ENCODE assay signal across 17 mouse cellular contexts in the genomic region with DNA sequence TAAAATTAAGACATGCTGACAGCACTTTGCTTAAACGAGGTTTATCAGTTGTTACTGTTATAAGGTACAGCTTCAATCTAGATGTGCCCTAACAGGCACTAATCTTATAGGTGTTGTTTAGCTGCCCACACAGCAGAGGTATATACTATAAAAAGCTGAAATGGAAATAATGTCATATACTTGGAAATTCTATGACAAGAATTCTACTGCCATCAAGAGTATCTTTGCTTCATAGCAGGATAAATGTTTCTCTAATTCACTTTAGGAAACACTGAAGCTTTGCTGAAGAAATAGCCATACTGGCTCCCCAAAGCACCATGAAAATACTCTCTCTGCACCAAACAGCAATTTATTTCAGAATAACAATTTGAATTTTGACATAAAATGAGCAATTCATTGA.
DNase-seq lines count a peak whose midpoint lies in the region; ATAC-seq lines count a peak whose summit lies in the region.
"Had no signal": no experiment of that assay in that cellular context is flagged by ENCODE, and none has a peak within 500 bp of the region (broad histone marks: within the 10 kb centered on the region; RNA-seq: fewer than 3 reads in every experiment).

No protein-coding gene starts in this region.

- DNase-seq in frontal cortex, adult 2 months (ENCODE audit: extremely low spot score in 1 of 2, low spot score in 1 of 2): no peak
- DNase-seq in left cerebral cortex, adult 11 months (ENCODE audit: low spot score): peak; percentile 0
- no peak for DNase-seq in left cerebral cortex, adult 8-10 months (ENCODE audit: low spot score in 2 of 2)
- peak; percentile 7 for DNase-seq in brain, adult 2 months (ENCODE audit: low read depth, low spot score)
- peak; percentile 16 for DNase-seq in telencephalon, adult 2 months (ENCODE audit: low read depth, low spot score)
- DNase-seq: adrenal gland, postnatal 14 days; cerebellum, adult 2 months; cerebellum, postnatal 10 days; embryo, embryonic 11 days; gastrocnemius, postnatal 10 days; heart, adult 18-20 months; heart, postnatal 10 days; heart, postnatal 4 days had no signal

- ATAC-seq in frontal cortex, adult (ENCODE audit: low TSS enrichment): peak; percentile 73
- ATAC-seq: activated CD4-positive, CD25-positive, alpha-beta regulatory T cell, adult 4 months; inflammation-experienced regulatory T-cells, adult 6 months; Patski had no signal

Comparison
In these comparisons a context has a peak if more than half of its experiments do, and no peak if none do; other contexts are left out.
1. DNase-seq: peak in left cerebral cortex, adult 11 months (single experiment), brain, adult 2 months (single experiment) and telencephalon, adult 2 months (single experiment); none in frontal cortex, adult 2 months (0 of 2) and left cerebral cortex, adult 8-10 months (0 of 2).